Mouse (Mus musculus) limb, embryonic 14.5 days (tissue): ENCODE results near the gene Ffar4. TPM values are rescaled to one million over a fixed set of nuclear protein-coding genes. Genes with fewer than 3 reads are reported as not detected.

Experiments
- ATAC-seq: fragments of 200-750 bp; cut with Nextera tagmentation; 2 replicates; pipeline ENCODE4 v1.8.0; 2017; ENCODE audit warnings: low read depth, moderate number of reproducible peaks, moderate TSS enrichment; ENCODE audit not compliant: low FRiP score
- DNase-seq: peaks from one replicate; pipeline ENCODE4 v3.0.0-alpha.2; 2015; ENCODE audit warnings: low spot score
- H3K27ac ChIP-seq: fragments of 300-500 bp; sonication (generic); replicated peaks from 2 replicates; pipeline ENCODE4 v1.5.1; 2014; ENCODE audit warnings: low read depth, mild to moderate bottlenecking, low read length, moderate library complexity, mixed read lengths
- H3K27me3 ChIP-seq: fragments of 300-500 bp; sonication (generic); 2 replicates; pipeline ENCODE4 v1.6.1; 2014; ENCODE audit warnings: low read length, mixed read lengths; ENCODE audit not compliant: control insufficient read depth, insufficient read depth
- H3K36me3 ChIP-seq: fragments of 300-500 bp; sonication (generic); 2 replicates; pipeline ENCODE4 v1.6.1; 2014; ENCODE audit warnings: mild to moderate bottlenecking, low read length, moderate library complexity, mixed read lengths; ENCODE audit not compliant: control insufficient read depth, insufficient read depth
- H3K4me1 ChIP-seq: fragments of 300-500 bp; sonication (generic); 2 replicates; pipeline ENCODE4 v1.6.1; 2014; ENCODE audit warnings: antibody characterized with exemption, low read length, mixed read lengths; ENCODE audit not compliant: control insufficient read depth, insufficient read depth
- H3K4me2 ChIP-seq: fragments of 300-500 bp; sonication (generic); replicated peaks from 2 replicates; pipeline ENCODE4 v1.6.1; 2014; ENCODE audit warnings: low read depth, mild to moderate bottlenecking, low read length, moderate library complexity; ENCODE audit not compliant: severe bottlenecking
- H3K4me3 ChIP-seq: fragments of 300-500 bp; sonication (generic); replicated peaks from 2 replicates; pipeline ENCODE4 v1.5.1; 2014; ENCODE audit warnings: low read length
- H3K9ac ChIP-seq: fragments of 300-500 bp; sonication (generic); 2 replicates; pipeline ENCODE4 v1.6.1; 2014; ENCODE audit warnings: mild to moderate bottlenecking, low read depth, low read length, moderate library complexity; ENCODE audit not compliant: severe bottlenecking
- H3K9me3 ChIP-seq: fragments of 300-500 bp; sonication (generic); 2 replicates; pipeline ENCODE4 v1.6.1; 2016; ENCODE audit warnings: low read length; ENCODE audit not compliant: control insufficient read depth
- POLR2A ChIP-seq: fragments of 200-500 bp; IDR thresholded peaks from 2 replicates; pipeline ENCODE4 v1.8.0; 2012; ENCODE audit warnings: inconsistent platforms, mild to moderate bottlenecking, moderate library complexity, borderline replicate concordance; ENCODE audit not compliant: insufficient read depth, insufficient read length; ENCODE audit errors: extremely low read depth
- WGBS: fragments of 180-500 bp; shearing (Covaris S2); extraction: QIAGEN DNeasy Blood & Tissue Kit; methylation state at CpG from one replicate; pipeline ENCODE4 v1.1.7; 2014; 5-methylcytosine and 5-hydroxymethylcytosine counted together
- polyA plus RNA-seq, 2 experiments: library from polyadenylated mRNA; depleted of rRNA in 1 of 2; stranded (reverse) in 1 of 2; unstranded in 1 of 2; fragments of >200 nt; fragmentation: Nextera tagmentation in 1 of 2; extraction: Ambion mirVana in 1 of 2; gene quantifications; 2 replicates each; pipeline versions ENCODE4 v1.2.1 to v1.2.3; 2012 to 2014

The Ffar4 gene
- polyA plus RNA-seq, 2 experiments, result 0.22 to 0.44 TPM

DNA sequence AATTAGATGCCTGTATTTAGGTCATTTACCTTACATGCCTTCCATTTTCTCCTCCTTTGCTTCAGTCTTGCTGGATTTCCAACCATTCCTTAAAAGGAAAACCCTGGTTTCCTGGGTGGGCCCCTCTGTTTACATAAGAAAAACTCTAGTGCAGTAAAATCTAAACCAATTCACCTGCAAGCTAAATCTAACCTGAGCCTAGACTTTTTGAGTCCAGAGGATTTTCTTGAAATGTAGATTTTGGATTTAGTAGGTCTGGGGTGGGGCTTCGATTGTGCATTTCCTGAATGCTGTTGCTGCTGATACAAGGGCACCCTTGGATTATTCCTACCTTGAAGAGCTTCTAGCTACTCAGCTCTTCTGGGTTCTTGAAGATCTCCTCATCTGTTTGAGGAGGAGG is 32.8 kb upstream of the Ffar4 start:
- Histone ChIP-seq H3K27me3 (no peaks in the 10 kb centered on the region), H3K9me3 (no peaks in the 10 kb centered on the region), H3K4me3 (no peak overlapping the region), H3K27ac (no peak overlapping the region), H3K36me3 (peaks cover 41% of the 10 kb centered on the region), H3K4me2 (no peak overlapping the region), H3K9ac (no peak overlapping the region), H3K4me1 (no peaks in the 10 kb centered on the region)
- TF ChIP-seq POLR2A, result no peak
- WGBS, result 87% methylated on average over 1 of the region's 1 CpGs
- DNase-seq, result no peak
- ATAC-seq, result no peak

- H3K4me3 ChIP-seq, result no peak overlapping the region
- H3K4me1 ChIP-seq, result no peaks in the 10 kb centered on the region
- no peak overlapping the region for H3K27ac ChIP-seq
- peaks cover 39% of the 10 kb centered on the region for H3K36me3 ChIP-seq
- no peak for TF ChIP-seq POLR2A
- DNase-seq (no peak), ATAC-seq (no peak)
- H3K4me2 ChIP-seq, result no peak overlapping the region
- H3K9me3 ChIP-seq, result no peaks in the 10 kb centered on the region
- H3K27me3 ChIP-seq, result no peaks in the 10 kb centered on the region
- H3K9ac ChIP-seq, result no peak overlapping the region
- WGBS, result 93% methylated on average over 5 of the region's 5 CpGs
Observed at GRCm38 (mm10) chr19:38073226-38073625, 23.6 kb upstream of the Ffar4 start.

DNA sequence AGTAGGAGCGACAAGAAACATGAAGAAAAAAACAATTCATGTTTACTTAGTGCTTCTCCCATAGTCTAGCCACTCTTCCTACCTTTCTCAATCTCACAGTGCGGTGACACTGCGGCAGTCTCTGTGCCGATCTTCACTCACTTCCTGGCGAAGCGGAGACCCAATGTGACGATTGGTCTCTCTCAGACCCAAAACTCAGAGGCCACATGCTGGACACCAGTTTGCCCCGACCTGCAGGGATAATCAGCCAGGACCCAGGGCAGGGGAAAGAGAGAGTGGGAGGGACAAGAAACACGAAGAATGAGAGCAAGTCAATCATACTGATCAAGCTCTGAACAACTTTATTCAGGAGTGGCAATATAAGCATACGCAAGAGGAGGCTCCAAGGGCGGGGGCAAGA is 21.8 kb upstream of the Ffar4 start:
- 84% methylated on average over 11 of the region's 11 CpGs for WGBS
- H3K27ac ChIP-seq, result no peak overlapping the region

GRCm38 (mm10) chr19:38076251-38076650 is 20.6 kb upstream of the Ffar4 start:
- Histone ChIP-seq H3K9ac (no peak overlapping the region), H3K36me3 (peaks cover 15% of the 10 kb centered on the region), H3K4me3 (no peak overlapping the region), H3K27ac (no peak overlapping the region), H3K4me1 (no peaks in the 10 kb centered on the region), H3K4me2 (no peak overlapping the region), H3K27me3 (no peaks in the 10 kb centered on the region), H3K9me3 (no peaks in the 10 kb centered on the region)
- DNase-seq (no peak), ATAC-seq (no peak)
- 78% methylated on average over 2 of the region's 2 CpGs for WGBS
- no peak for TF ChIP-seq POLR2A

More for the DNA sequence above, 21.8 kb upstream of the Ffar4 start:
- H3K9ac ChIP-seq, result no peak overlapping the region
- H3K4me2 ChIP-seq, result no peak overlapping the region
- no peak for ATAC-seq
- no peaks in the 10 kb centered on the region for H3K4me1 ChIP-seq
- H3K27me3 ChIP-seq, result no peaks in the 10 kb centered on the region
- H3K4me3 ChIP-seq, result no peak overlapping the region
- no peak for DNase-seq
- peaks cover 27% of the 10 kb centered on the region for H3K36me3 ChIP-seq
- no peaks in the 10 kb centered on the region for H3K9me3 ChIP-seq
- TF ChIP-seq POLR2A, result no peak

- Histone ChIP-seq H3K4me3 (no peak overlapping the region), H3K36me3 (peaks cover 6% of the 10 kb centered on the region), H3K4me1 (no peaks in the 10 kb centered on the region), H3K4me2 (no peak overlapping the region), H3K9ac (no peak overlapping the region), H3K9me3 (no peaks in the 10 kb centered on the region), H3K27me3 (no peaks in the 10 kb centered on the region), H3K27ac (no peak overlapping the region)
- 66% methylated on average over 3 of the region's 3 CpGs for WGBS
- TF ChIP-seq POLR2A, result no peak
- ATAC-seq, result no peak
- DNase-seq, result no peak
Observed at GRCm38 (mm10) chr19:38077851-38078540, 18.9 kb upstream of the Ffar4 start.
